Mouse (Mus musculus) embryonic facial prominence, embryonic 15.5 days (tissue): ENCODE data around the gene Drosha. TPM values are rescaled to one million over a fixed set of nuclear protein-coding genes. Genes with fewer than 3 reads are reported as not detected.

ENCODE experiments used
- ATAC-seq: fragments of 200-750 bp; cut with Nextera tagmentation; 2 replicates; pipeline ENCODE4 v1.8.0; 2017; ENCODE audit warnings: low read depth, moderate TSS enrichment; ENCODE audit not compliant: insufficient number of reproducible peaks, low FRiP score, low TSS enrichment
- H3K27ac ChIP-seq: fragments of 300-500 bp; sonication (generic); replicated peaks from 2 replicates; pipeline ENCODE4 v1.5.1; 2015; ENCODE audit warnings: mild to moderate bottlenecking, inconsistent platforms
- H3K27me3 ChIP-seq: fragments of 300-500 bp; sonication (generic); 2 replicates; pipeline ENCODE4 v1.6.1; 2015; ENCODE audit warnings: inconsistent platforms
- H3K36me3 ChIP-seq: fragments of 300-500 bp; sonication (generic); 2 replicates; pipeline ENCODE4 v1.6.1; 2015; ENCODE audit warnings: mild to moderate bottlenecking, inconsistent platforms
- H3K4me1 ChIP-seq: fragments of 300-500 bp; sonication (generic); 2 replicates; pipeline ENCODE4 v1.6.1; 2015; ENCODE audit warnings: inconsistent platforms
- H3K4me2 ChIP-seq: fragments of 300-500 bp; sonication (generic); replicated peaks from 2 replicates; pipeline ENCODE4 v1.6.1; 2015; ENCODE audit warnings: mild to moderate bottlenecking, inconsistent platforms
- H3K4me3 ChIP-seq: fragments of 300-500 bp; sonication (generic); replicated peaks from 2 replicates; pipeline ENCODE4 v1.5.1; 2015; ENCODE audit warnings: mild to moderate bottlenecking, inconsistent platforms
- H3K9ac ChIP-seq: fragments of 300-500 bp; sonication (generic); 2 replicates; pipeline ENCODE4 v1.6.1; 2015; ENCODE audit warnings: inconsistent platforms
- H3K9me3 ChIP-seq: fragments of 300-500 bp; sonication (generic); replicated peaks from 2 replicates; pipeline ENCODE4 v1.6.1; 2016; ENCODE audit warnings: inconsistent platforms
- WGBS: fragments of 180-500 bp; shearing (Covaris S2); methylation state at CpG from one replicate; pipeline ENCODE4 v1.1.7; 2015; 5-methylcytosine and 5-hydroxymethylcytosine counted together
- polyA plus RNA-seq: library from polyadenylated mRNA; unstranded; fragments of >200 nt; fragmentation: Nextera tagmentation; extraction: Ambion mirVana; gene quantifications from 2 replicates; pipeline ENCODE4 v1.2.1, GENCODE M21; 2015

Drosha gene
- polyA plus RNA-seq, 1 experiment from 2014 or later: 38.2 TPM

DNA sequence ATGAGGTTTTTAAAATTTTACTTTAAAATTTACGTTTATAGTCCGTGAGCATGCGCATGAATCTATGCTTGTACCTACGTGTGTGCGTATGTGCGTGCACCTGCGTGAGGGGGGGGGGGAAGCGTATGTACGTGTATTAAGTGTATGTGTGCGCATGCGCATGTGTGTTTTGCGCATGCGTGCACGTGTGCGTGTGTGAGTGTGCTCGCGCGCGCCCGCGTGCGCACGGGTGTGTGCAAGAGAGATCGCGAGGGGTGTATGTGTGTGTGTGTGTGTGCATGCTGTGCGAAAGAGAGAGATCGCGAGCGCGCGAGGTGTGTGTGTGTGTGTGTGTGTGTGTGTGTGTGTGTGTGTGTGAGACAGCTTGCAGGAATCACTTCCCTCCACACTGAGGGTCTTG is 8.8 kb downstream of the Drosha start:
- H3K4me1 ChIP-seq: no peaks in the 10 kb centered on the region
- no peak for ATAC-seq

DNA sequence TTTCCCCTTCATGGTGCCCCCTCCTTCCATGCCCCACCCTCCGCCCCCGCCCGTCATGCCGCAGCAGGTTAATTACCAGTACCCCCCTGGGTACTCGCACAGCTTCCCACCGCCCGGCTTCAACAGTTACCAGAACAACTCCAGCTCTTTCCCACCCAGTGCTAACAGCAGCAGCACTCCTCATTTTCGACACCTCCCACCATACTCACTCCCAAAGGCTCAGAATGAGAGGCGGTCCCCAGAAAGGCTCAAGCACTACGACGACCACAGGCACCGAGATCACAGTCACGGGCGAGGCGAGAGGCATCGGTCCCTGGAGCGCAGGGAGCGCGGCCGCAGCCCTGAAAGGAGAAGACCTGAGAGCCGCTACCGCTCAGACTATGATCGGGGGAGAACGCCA is 9.6 kb downstream of the Drosha start:
- H3K27ac ChIP-seq: no peak overlapping the region
- H3K9ac ChIP-seq: no peak overlapping the region
- WGBS: 93% methylated on average over 24 of the region's 24 CpGs
- ATAC-seq: no peak
- no peaks in the 10 kb centered on the region for H3K9me3 ChIP-seq
- H3K4me2 ChIP-seq: no peak overlapping the region
- H3K27me3 ChIP-seq: no peaks in the 10 kb centered on the region
- H3K36me3 ChIP-seq: peaks cover 66% of the 10 kb centered on the region
- no peaks in the 10 kb centered on the region for H3K4me1 ChIP-seq
- no peak overlapping the region for H3K4me3 ChIP-seq

More for the DNA sequence above, 8.8 kb downstream of the Drosha start:
- Histone ChIP-seq H3K27me3 (no peaks in the 10 kb centered on the region), H3K4me2 (no peak overlapping the region), H3K36me3 (peaks cover 71% of the 10 kb centered on the region), H3K27ac (no peak overlapping the region), H3K9me3 (no peaks in the 10 kb centered on the region), H3K4me3 (no peak overlapping the region), H3K9ac (no peak overlapping the region)
- 97% methylated on average over 31 of the region's 31 CpGs for whole genome bisulfite sequencing

DNA sequence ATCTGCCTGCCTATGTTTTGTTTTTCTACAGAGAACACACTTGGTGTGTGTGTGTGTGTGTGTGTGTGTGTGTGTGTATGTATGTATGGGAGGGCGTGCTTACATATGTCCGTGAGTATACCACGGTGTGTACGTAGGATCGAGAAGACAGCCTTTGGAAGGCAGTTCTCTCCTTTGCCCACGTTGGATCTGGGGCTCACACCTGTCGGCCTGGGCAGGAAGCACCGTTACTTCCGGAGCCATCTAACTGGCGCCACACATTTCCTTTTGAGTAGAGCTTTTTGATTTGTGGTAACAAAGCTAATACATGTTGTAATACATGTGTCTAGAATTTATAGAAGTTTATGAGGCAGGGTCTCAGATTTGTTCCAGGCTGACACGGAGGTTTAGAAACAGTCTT is 16.1 kb downstream of the Drosha start:
- Histone ChIP-seq H3K27me3 (no peaks in the 10 kb centered on the region), H3K4me1 (no peaks in the 10 kb centered on the region), H3K9ac (no peak overlapping the region), H3K9me3 (no peaks in the 10 kb centered on the region), H3K27ac (no peak overlapping the region), H3K36me3 (peaks cover 81% of the 10 kb centered on the region), H3K4me2 (no peak overlapping the region), H3K4me3 (no peak overlapping the region)
- WGBS: 94% methylated on average over 11 of the region's 11 CpGs
- no peak for ATAC-seq

DNA sequence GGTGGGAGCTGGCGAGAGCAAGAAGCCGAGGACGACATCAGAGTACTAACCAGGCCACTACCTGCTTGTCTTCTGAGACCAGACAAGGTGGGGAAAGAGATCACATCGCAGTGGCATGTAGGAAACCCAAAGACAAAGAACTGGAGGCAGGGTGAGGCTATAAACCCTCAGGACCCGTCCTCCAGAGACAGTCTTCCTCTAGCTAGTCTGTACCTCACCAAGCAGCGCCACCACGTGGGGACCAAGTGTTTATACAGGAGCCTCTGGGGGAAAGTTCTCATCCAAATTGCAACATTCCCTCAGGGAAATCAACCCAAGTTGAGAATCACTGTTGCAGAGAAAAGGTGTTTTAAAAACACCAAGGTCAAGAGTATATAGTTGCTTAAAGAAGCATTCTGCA is 18.2 kb downstream of the Drosha start:
- H3K9ac ChIP-seq: no peak overlapping the region
- ATAC-seq: no peak
- peaks cover 82% of the 10 kb centered on the region for H3K36me3 ChIP-seq
- no peak overlapping the region for H3K4me3 ChIP-seq
- 82% methylated on average over 7 of the region's 7 CpGs for WGBS
- no peak overlapping the region for H3K4me2 ChIP-seq
- H3K27ac ChIP-seq: no peak overlapping the region
- H3K9me3 ChIP-seq: no peaks in the 10 kb centered on the region
- no peaks in the 10 kb centered on the region for H3K4me1 ChIP-seq
- H3K27me3 ChIP-seq: no peaks in the 10 kb centered on the region

DNA sequence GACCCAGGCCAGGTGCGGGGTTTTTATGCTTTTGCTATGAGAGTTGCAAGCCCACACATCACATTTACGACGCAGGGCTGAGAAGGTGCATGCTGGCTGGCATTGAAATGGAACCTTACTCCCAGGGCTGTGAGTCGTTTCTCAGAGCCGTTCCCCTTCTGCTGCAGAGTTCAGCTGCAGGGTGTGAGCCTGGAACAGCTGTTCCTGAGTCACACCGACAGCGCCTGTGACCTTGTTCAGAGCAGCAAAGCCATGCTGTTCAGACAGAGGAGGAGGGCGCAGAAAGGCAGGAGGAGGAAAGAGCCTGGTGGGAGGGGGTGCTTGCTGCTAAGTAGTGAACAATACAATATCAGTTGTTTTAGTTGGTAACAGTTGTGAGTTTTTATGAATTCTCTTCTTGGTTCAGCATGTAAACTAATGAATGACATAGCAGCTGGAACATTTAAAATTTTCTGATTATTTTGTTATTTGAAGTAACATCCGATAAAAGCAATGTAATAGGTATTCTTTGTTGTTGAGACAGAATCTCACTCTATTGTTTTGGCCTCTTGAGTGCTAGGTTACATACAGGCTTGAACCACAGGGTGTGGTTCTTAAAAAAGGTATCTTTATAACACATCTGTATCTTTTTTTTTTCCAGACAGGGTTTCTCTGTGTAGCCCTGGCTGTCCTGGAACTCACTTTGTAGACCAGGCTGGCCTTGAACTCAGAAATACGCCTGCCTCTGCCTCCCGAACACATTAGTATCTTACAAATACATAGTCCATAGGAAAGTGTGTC is 23.8 kb downstream of the Drosha start:
- Histone ChIP-seq H3K27me3 (no peaks in the 10 kb centered on the region), H3K4me3 (no peak overlapping the region), H3K9me3 (no peaks in the 10 kb centered on the region), H3K4me2 (no peak overlapping the region), H3K4me1 (no peaks in the 10 kb centered on the region), H3K9ac (no peak overlapping the region), H3K27ac (no peak overlapping the region), H3K36me3 (peaks cover 74% of the 10 kb centered on the region)
- ATAC-seq: no peak
- WGBS: 85% methylated on average over 11 of the region's 11 CpGs

DNA sequence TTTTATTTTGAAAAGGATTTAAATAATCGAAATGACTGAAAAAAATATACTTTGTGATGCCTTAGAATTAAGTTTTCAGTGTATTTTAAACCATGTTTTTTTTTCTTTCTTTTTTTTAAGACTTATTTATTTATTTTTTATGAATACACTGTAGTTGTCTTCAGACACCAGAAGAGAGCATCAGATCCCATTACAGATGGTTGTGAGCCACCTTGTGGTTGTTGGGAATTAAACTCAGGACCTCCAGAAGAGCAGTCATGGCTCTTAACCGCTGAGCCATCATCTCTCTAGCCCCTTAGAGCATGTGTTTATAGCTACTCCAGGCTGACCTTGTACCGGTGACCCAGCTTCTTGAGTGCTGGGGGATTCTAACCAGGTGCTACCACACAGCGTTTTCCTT is 24.8 kb downstream of the Drosha start:
- H3K9ac ChIP-seq: no peak overlapping the region
- peaks cover 74% of the 10 kb centered on the region for H3K36me3 ChIP-seq
- H3K27ac ChIP-seq: no peak overlapping the region
- H3K27me3 ChIP-seq: no peaks in the 10 kb centered on the region
- H3K9me3 ChIP-seq: no peaks in the 10 kb centered on the region
- WGBS: 81% methylated on average over 4 of the region's 4 CpGs
- H3K4me2 ChIP-seq: no peak overlapping the region
- H3K4me3 ChIP-seq: no peak overlapping the region
- ATAC-seq: no peak
- H3K4me1 ChIP-seq: no peaks in the 10 kb centered on the region

DNA sequence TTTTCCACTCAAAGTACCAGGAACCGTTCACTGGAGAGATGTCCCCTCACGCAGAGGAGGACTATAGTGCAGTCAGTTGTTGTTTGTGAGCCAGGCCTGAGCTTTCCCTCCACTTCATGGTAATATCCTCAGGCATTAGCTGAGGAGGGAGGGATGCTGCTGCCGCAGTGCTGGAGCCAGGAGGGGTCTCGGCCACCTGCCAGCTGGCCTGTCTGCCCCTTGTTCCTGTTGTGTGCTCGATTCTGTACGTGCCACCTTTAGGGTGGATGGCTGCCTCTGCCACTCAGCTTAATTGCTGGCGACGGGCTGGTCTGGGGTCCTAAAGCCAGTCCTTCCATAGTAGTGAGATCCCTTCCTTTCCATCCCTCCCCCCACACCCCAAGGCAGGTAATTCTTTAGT is 28.9 kb downstream of the Drosha start:
- H3K27me3 ChIP-seq: no peaks in the 10 kb centered on the region

DNA sequence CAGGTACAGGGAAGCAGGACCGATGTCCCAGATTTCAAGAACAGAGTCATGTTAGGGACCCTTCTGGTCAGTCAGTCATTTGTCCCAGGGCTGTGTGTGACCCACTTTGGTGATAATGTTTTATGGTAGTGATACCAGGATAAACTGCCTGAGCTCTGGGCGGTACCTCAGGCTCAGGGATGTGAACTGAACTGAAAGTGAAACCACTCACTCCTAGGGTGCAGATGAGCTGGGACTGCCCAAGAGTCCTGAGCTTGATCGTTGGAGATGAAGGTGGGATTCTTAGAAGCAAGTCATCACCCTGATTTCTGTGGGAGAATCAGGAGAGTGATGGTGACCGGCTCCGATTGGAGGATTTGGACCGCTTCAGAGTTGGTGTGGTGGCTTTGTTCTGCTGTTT is 32.2 kb downstream of the Drosha start:
- Histone ChIP-seq H3K4me2 (no peak overlapping the region), H3K4me1 (no peaks in the 10 kb centered on the region), H3K9me3 (no peaks in the 10 kb centered on the region), H3K27ac (no peak overlapping the region), H3K27me3 (no peaks in the 10 kb centered on the region), H3K36me3 (peaks cover 84% of the 10 kb centered on the region), H3K9ac (no peak overlapping the region), H3K4me3 (no peak overlapping the region)
- no peak for ATAC-seq
- 98% methylated on average over 6 of the region's 6 CpGs for WGBS

More for the DNA sequence above, 28.9 kb downstream of the Drosha start:
- no peak for ATAC-seq
- Histone ChIP-seq H3K9ac (no peak overlapping the region), H3K4me3 (no peak overlapping the region), H3K4me1 (no peaks in the 10 kb centered on the region), H3K4me2 (no peak overlapping the region), H3K9me3 (no peaks in the 10 kb centered on the region), H3K27ac (no peak overlapping the region), H3K36me3 (peaks cover 74% of the 10 kb centered on the region)
- WGBS: 90% methylated on average over 8 of the region's 8 CpGs

DNA sequence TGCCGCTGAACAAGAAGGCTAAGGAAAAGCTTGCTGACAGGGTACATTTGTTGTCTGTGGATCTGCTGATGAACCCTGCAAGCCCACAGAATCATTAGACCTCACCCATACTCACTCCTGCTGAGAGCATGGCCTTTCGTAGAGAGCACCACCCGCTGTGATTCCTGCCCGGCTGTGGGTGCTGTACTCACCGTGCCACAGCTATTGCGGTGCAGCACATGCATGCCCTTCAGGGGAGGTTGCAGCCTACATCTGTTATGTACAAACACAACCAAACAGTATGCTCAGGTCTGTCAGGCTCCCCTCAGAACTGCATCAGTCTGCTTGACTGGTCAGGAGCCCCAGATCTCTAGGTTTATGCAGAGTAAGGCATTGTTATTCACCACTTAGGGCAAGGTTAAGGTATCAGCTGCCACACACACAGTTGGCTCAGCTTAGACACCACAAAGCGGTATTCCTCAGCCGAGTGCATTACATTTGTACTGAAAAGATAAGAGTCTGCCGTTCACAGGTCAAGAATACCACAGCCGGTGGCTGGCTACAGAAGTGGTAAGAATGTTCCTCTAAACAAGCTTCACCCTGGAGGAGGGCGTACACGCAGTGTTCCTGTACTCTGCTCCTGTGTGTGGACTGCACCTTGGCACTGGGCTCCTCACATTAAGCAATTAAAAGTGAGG is 33.4 kb downstream of the Drosha start:
- Histone ChIP-seq H3K9me3 (no peaks in the 10 kb centered on the region), H3K9ac (no peak overlapping the region), H3K4me3 (no peak overlapping the region), H3K27ac (no peak overlapping the region), H3K4me2 (no peak overlapping the region), H3K27me3 (no peaks in the 10 kb centered on the region), H3K36me3 (peaks cover 79% of the 10 kb centered on the region), H3K4me1 (no peaks in the 10 kb centered on the region)
- WGBS: 93% methylated on average over 12 of the region's 12 CpGs
- ATAC-seq: no peak

DNA sequence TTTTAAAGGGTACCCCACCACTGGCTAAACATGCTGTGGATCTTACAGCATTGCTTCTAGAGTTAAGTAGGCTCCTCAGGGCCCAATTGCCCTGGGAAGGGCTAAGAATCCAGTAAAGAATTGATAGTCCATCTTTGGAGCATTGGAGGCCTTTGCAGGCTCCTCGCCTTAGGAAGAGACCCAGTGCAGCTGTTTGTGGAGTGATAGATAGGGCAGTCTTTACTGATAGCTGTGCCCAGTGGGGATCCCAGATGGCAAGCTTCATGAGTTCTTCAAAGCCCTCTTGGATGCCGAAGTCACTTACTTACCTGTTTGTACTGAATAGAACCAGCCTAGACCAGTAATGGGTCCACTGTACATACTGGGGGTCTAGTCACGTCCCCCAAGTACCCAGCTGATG is 34.0 kb downstream of the Drosha start:
- H3K36me3 ChIP-seq: peaks cover 73% of the 10 kb centered on the region
- H3K4me3 ChIP-seq: no peak overlapping the region
- no peaks in the 10 kb centered on the region for H3K4me1 ChIP-seq
- no peaks in the 10 kb centered on the region for H3K27me3 ChIP-seq
- H3K27ac ChIP-seq: no peak overlapping the region
- H3K4me2 ChIP-seq: no peak overlapping the region
- WGBS: 93% methylated on average over 3 of the region's 3 CpGs
- no peak for ATAC-seq
- no peak overlapping the region for H3K9ac ChIP-seq
- no peaks in the 10 kb centered on the region for H3K9me3 ChIP-seq

DNA sequence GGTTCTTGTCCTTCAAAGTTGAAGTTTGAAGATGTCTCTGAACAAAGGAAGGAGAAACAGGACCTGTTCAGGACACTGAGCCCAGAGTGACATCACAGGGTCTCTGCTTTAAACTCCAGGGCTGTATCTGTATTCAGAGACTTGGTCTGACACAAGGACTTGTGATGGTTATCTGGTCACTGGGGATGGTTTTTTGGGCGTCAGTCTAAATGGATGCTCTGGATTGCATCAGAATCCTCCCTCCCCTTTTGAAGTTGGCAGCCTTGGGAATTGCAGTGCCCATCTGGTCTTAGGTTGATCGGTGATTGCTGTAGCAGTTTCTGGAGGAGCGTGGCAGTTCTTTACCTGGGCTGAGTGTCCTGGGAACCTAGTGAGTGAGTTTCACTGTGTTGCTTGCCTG is 37.4 kb downstream of the Drosha start:
- no peaks in the 10 kb centered on the region for H3K27me3 ChIP-seq
- no peaks in the 10 kb centered on the region for H3K9me3 ChIP-seq
- no peak overlapping the region for H3K9ac ChIP-seq
- H3K4me1 ChIP-seq: no peaks in the 10 kb centered on the region
- no peak overlapping the region for H3K4me2 ChIP-seq
- H3K27ac ChIP-seq: no peak overlapping the region
- H3K36me3 ChIP-seq: peaks cover 47% of the 10 kb centered on the region
- H3K4me3 ChIP-seq: no peak overlapping the region
- WGBS: 69% methylated on average over 3 of the region's 3 CpGs
- no peak for ATAC-seq

DNA sequence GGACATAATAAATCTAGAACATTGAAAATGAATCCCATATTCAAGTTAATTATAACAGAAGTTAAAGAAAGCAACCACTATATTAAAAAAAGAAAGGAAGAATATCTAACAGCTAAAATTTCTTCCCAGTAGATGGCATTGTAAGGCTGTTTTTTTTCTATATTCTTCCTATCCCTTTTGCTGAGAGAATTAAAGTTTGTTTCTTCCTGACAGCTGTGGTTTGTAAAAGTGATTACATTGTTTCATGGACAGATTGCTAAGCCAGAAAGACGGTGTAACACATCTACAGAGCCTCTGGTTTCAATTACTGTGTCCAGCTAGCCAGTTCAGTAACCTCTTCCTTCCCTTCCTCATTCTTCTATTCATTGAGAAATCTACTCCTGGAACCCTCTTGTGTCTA is 39.1 kb downstream of the Drosha start:
- ATAC-seq: no peak
- Histone ChIP-seq H3K9me3 (no peaks in the 10 kb centered on the region), H3K9ac (no peak overlapping the region), H3K4me1 (no peaks in the 10 kb centered on the region), H3K36me3 (peaks cover 41% of the 10 kb centered on the region), H3K4me3 (no peak overlapping the region), H3K27me3 (no peaks in the 10 kb centered on the region), H3K4me2 (no peak overlapping the region), H3K27ac (no peak overlapping the region)
- WGBS: 6% methylated on average over 1 of the region's 1 CpGs
